Mouse (Mus musculus) kidney, adult 18-20 months (tissue): ENCODE measurements around the gene Agbl4.
A peak's percentile ranks its signal among the peaks of the same experiment; 100 is the strongest.

Experiments used
- DNase-seq: peaks from one replicate; pipeline ENCODE4 v3.0.0; 2021

Gene Agbl4

DNA sequence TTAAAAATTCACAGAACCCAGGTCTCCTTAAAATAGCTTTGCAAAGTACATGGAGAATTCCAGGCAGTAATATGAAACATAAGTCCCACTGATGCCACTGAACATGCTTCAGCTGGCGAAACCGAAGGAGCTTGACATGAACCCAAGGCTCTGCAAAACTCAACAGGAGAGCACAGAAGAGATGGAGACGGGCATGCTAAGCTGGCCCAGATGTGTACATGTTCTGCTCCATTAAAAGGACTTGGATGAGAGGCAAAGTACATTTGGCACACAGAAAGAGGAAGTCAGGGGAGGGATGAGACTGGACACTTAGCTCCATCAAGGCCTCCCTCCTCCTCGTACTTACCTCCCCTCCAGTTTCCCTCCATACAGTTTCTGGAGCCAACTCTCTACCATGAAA lies 1013.3 kb downstream of the Agbl4 start:
- DNase-seq = peak; percentile 67

DNA sequence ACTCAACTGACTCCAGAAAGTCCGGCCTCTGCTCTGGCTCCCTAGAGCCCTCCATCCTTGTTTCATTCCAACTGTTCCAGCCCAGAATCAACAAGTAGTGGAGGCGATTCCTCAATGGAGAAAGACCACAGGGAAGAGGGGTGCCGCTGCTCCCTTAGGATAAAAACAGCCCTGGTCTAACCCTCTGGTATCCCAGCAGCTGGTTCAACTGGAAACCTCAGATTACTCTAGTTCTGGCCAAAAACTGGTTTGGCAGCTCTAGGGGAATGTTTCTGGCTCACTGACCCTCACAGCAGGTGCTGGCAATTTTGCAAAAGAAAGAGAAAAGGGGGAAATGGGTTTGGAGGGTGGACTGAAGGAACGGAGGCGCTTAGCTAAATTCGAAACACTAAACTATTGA lies 1016.9 kb downstream of the Agbl4 start:
- DNase-seq = peak; percentile 53

DNA sequence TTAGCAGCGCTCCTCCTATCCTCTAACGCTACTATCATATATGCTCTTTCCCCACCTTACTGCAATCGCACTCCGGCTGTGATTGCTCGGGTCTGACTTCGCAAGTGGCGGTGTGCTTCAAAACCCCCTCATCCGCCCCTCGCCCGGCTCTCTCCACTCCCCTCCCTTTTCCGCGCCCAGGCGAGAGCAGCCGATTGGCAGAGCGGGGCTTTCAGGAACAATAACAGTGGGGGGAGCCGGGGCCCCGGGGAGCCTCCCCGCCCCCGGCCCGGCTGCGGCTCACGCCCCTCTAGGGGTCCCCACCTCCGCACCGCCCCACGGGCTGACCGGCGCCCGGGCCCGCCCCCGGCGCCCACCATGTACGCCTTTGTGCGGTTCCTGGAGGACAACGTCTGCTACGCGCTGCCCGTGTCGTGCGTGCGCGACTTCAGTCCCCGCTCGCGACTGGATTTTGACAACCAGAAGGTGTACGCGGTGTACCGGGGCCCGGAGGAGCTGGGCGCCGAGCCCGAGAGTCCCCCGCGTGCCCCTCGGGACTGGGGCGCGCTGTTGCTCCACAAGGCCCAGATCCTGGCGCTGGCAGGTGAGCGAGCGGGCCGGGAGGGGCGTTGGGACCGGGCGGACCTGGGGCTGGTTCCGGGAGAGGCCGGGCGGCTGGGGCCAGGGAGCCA lies 1017.5 kb downstream of the Agbl4 start, which contains the start of gene Bend5:
Bend5 (plus strand) TSS at position 189 of the 671 bp plus-strand sequence.
- DNase-seq = peak; percentile 78

DNA sequence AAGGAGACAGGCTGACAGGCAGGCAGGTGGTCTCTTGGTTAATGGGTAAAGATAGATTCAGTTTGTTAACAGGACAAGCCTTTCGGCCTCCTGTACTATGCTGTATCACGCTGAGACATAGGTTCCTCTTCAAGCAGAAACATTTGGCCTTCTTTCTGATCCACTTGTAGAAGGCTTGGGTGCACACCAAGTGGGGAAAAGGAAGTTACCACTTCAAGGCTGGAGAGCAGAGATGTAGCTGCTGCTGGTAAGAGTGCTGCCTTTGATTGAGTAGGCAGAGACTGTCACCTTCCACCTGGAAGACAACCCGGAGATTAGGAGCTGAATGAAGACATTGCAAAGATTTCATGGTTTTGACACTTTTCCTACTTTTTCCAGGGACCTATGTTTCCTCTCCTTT lies 1018.7 kb downstream of the Agbl4 start:
- DNase-seq = no peak

DNA sequence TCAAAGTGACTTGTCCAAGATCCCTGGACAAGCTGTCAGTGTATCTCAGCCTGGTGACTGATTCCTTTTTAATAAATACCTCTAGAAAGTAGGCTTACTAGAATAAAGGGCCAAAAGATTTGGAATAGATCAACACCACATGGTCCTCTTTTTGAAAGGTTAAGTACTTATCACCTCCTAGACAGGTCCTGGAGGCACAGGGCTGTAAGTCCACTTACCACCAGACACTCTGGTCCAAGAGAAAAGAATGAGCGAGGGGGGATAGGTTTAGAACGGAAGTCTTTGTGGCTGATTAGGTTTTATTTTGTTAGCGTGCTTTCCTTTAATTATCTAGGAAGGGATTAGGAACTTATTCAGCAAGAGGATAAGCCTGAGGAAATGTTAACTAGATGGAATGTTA lies 1019.1 kb downstream of the Agbl4 start:
- no peak for DNase-seq

DNA sequence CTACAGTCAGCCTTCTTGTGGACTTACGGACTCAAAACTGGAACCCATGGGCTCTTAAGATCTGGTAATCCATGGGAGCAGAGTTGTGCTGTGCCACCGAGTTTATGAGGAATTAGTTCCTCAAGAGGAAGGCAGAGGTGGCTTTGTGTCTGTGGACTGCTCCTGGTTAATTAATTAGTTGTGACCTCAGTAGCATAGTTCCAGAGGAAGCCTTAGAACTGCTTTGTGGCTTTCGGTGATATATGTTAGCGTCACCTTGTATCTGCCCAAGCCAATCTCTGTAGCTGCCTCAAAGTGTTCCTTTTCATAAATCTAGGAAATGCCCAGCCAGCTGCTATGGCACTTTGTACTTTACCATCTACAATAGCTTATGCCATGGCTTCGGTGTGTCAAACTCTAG lies 1020.3 kb downstream of the Agbl4 start:
- DNase-seq = no peak

DNA sequence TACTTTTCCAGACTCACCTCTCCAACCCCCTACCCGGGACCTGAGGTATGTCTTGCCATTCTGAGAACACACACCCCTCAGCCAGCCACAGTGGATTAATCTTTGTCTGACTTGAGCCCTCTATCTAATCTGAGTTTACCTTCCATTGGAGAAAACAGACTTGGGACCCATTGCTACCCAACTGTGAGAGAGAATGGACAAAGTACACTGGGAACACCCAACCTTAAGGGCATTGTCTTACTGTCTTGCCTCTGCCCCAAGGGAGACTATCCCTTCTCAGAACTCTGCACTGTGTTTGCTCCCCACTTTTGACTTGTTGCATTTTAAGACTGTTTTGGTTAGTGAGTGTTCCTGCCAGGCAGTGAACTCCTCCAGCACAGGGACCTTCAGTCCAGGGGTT lies 1022.0 kb downstream of the Agbl4 start:
- DNase-seq = peak; percentile 27

DNA sequence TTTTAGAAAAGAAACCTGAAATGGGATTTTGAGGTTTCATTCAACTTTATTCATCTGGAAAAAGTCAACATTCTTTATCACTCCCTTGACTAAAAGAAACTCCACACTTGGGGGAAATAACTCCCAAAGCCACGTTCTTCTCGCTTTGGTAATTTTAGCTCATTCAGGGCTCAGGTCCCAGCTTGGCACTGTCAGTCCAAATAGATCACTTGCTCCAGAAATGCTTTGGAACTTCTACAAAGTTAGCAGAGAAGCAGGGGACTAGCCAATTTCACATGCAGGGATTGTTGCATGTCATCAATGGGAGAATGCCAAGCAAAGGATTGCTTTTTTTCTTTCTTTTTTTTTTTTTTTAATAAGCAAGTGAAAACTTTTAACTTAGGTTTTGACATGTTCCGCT lies 1022.6 kb downstream of the Agbl4 start:
- DNase-seq = no peak

DNA sequence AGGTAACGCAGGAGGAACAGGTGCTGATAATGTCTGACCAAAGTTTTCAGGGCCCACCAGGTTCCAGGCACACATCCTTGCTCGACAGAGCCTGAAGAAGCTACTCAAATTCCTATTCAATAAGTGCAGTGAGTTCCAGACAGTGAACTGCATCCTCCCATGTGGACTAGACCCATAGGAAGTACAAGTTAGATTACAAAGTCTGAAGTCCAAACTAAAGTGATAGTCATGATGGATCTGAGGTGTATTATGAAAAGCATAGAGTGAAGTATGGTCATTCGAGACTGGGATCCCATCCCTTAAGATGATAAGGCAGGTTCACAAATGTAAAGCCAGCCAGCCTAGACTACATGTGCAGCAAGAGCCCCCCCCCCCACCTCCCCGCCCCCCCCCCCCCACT lies 1023.5 kb downstream of the Agbl4 start:
- no peak for DNase-seq

DNA sequence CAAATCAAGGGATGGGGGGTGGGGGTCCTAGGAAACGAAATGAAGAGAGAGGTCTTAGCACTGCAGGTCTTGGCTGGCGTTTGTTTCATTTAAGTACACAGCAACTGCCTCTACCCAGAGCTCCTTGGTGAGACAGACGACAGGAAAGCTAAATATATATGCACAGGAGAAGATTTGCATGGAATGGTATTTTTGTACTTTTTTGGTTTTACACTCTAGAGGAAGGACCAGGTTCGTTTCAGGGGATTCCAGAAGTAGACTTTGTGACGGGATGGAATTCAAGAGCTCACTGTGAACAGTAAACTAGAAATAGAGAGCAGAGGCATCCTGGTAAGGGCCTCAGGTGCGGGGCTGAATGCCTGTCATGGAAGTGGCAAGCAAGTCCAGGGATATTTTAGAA lies 1024.3 kb downstream of the Agbl4 start:
- DNase-seq = no peak

GRCm38 (mm10) chr4:111424371-111424950 lies 1027.0 kb downstream of the Agbl4 start:
- no peak for DNase-seq

DNA sequence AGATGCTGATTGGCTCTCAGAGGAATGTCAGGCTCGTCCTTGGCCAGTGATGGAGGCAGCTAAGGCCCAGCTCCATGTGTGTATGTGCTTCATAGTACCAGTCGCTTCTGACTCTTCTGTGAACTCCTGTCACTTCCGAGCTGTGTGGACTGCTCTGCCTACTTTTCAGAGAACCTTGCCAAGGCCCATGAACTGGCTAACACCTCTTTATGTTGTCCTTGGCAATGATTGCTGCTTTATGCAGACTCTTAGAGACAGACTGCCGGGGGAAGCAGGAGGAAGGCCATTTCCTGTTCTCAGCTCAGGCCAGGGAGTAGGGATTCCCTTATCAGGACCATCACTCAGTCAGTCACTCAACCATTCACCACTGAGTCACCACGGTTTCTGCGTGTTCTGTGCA lies 1027.7 kb downstream of the Agbl4 start:
- DNase-seq = no peak

- no peak for DNase-seq
Observed at GRCm38 (mm10) chr4:111431186-111431585, 1033.7 kb downstream of the Agbl4 start.

GRCm38 (mm10) chr4:111432013-111432412 lies 1034.6 kb downstream of the Agbl4 start:
- DNase-seq = no peak

GRCm38 (mm10) chr4:111432417-111432816 lies 1035.0 kb downstream of the Agbl4 start:
- DNase-seq = no peak

- DNase-seq = no peak
Observed at GRCm38 (mm10) chr4:111441709-111442108, 1044.2 kb downstream of the Agbl4 start.

- no peak for DNase-seq
Observed at GRCm38 (mm10) chr4:111442435-111443238, 1045.2 kb downstream of the Agbl4 start.

DNA sequence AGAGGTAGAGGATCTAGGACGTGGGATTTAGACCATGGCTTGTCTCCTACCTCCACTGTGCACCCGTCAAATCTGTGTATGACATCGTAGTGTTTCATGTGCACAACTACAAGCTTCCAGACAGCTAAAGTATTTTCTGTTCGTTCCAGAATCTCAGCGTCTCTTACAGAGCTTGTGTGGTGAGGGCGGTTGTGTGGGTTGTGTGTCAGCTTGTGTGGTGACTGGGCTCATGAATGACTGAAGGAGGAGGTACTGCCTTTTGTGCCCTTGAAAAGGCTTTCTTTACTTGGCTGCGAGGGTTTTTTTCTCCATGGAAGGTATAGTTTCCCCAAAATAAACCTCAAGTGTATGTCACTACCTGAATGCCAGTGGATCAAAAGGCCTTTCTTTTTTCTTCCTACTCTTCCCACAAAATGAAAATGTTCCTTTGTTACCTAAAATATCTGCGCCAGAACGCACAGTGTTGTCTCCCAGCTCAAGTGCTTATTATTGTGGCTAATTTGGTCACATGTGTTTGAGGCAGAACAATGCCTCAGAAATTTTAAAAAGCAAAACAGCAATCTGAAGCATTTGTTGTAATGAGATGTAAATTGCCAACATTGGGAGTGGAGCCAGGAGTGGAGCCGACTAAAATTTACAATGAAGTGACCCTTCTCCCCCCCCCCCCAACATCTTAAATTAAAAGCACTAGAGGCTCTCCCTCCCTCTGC lies 1046.6 kb downstream of the Agbl4 start:
- DNase-seq = no peak

DNA sequence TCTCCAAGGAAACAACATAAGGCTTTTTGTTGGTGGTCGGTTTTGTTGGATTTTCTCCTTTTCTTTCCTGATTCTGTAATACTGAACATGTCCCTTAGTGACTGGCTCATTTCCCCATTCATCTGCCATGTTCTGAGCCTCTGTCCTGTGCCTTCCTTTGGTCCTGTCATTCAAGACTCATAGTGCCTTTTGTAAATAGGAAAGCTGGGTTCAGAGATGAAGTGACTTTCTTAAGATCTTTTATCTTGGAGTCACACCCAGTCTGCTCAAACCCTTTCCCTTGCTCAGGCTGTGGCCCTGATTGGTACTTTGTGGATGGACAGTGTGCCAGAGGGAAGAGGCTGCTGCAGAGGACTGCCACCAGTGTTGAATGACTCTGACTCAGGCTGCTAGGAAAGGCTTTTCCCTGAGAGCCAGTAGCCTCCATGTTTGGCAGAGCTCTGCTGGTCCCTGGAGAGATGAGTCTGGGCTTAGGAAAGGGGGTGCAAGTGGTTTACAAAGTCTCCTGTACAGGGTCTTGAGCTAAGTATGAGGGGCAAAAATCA lies 1047.2 kb downstream of the Agbl4 start:
- DNase-seq = no peak

GRCm38 (mm10) chr4:111447918-111448317 lies 1050.5 kb downstream of the Agbl4 start:
- no peak for DNase-seq

GRCm38 (mm10) chr4:111448586-111448985 lies 1051.1 kb downstream of the Agbl4 start:
- DNase-seq = no peak

- DNase-seq = no peak
Observed at GRCm38 (mm10) chr4:111449442-111450199, 1052.2 kb downstream of the Agbl4 start.
